Mouse (Mus musculus) myocyte (in vitro differentiated cells): Measurements from ENCODE around the gene Aldh3b1.

Experiments used
- MAX ChIP-seq: IDR thresholded peaks from one replicate; pipeline ENCODE4 v1.6.1; 2011; ENCODE audit warnings: low read depth, mild to moderate bottlenecking, control low read depth
- MYOD1 ChIP-seq, 3 experiments: IDR thresholded peaks; one replicate each; pipeline ENCODE4 v1.6.1; 2011; ENCODE audit warnings: control low read depth in 2 of 3, low read depth in 2 of 3, mild to moderate bottlenecking in 2 of 3, moderate library complexity in 1 of 3; ENCODE audit not compliant: insufficient read length in 2 of 3, control insufficient read depth in 1 of 3
- POLR2A ChIP-seq: IDR thresholded peaks from one replicate; pipeline ENCODE4 v1.6.1; 2011; ENCODE audit warnings: low read depth, mild to moderate bottlenecking, control low read depth, moderate library complexity; ENCODE audit not compliant: insufficient read length
- TCF12 ChIP-seq: IDR thresholded peaks from one replicate; pipeline ENCODE4 v1.6.1; 2011; ENCODE audit warnings: mild to moderate bottlenecking, control low read depth; ENCODE audit not compliant: poor library complexity, insufficient read depth, severe bottlenecking
- USF1 ChIP-seq: IDR thresholded peaks from one replicate; pipeline ENCODE4 v1.6.1; 2011; ENCODE audit warnings: low read depth, mild to moderate bottlenecking, control low read depth, moderate library complexity

DNA sequence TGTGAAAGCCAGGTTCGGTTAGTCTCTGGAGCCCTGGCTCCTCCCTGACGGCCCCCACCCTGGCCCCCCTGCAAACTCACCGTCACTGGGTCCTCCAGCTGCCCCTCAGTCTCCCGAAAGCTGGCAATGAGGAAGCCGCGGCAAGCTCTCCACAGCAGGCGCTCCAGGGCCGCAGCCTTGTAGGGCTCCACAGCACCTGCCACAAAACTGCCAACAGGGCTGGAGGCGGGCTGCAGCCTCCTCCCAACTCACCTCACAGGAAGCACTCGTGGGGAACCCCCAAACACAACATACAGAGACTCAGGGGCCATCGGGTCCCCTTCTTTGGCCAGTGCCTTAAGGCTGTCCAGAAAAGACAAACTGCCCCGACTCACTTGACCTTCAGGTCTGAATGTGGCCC lies 26.6 kb downstream of the Aldh3b1 start:
- TF ChIP-seq MYOD1 (IDR thresholded peaks at IDR 0.05; ENCODE audit: control insufficient read depth in 1 of 3, insufficient read length in 2 of 3, low read depth in 2 of 3) (no peak), MAX (no peak), POLR2A (no peak), TCF12 (no peak), USF1 (no peak)
